Mouse (Mus musculus): ENCODE data around the gene Cox4i2. TPM values are rescaled to one million over a fixed set of nuclear protein-coding genes. Genes with fewer than 3 reads are reported as not detected.

The Cox4i2 gene
- total RNA-seq (2022) = 1 to 10 TPM; 1.3 to 4.4 (median 2.7) TPM

- no peak for DNase-seq
Measured at GRCm38 (mm10) chr2:152753944-152754711, at the start of gene Cox4i2. TSS of gene Cox4i2 (plus strand) at chr2:152754173.

- DNase-seq = no peak
Measured at GRCm38 (mm10) chr2:152704256-152704605, 49.7 kb upstream of the Cox4i2 start.

- no peak for DNase-seq
Measured at GRCm38 (mm10) chr2:152704811-152705370, 49.1 kb upstream of the Cox4i2 start.

- DNase-seq = no peak
Measured at GRCm38 (mm10) chr2:152705993-152706571, 47.9 kb upstream of the Cox4i2 start.

GRCm38 (mm10) chr2:152707186-152707585 lies 46.8 kb upstream of the Cox4i2 start:
- no peak for DNase-seq

- peak; percentile 91 for DNase-seq
Measured at GRCm38 (mm10) chr2:152707627-152708026, 46.3 kb upstream of the Cox4i2 start.

GRCm38 (mm10) chr2:152709066-152709465 lies 44.9 kb upstream of the Cox4i2 start:
- DNase-seq = no peak

GRCm38 (mm10) chr2:152716241-152716772 lies 37.7 kb upstream of the Cox4i2 start:
- DNase-seq = no peak

GRCm38 (mm10) chr2:152717652-152718051 lies 36.3 kb upstream of the Cox4i2 start:
- DNase-seq = no peak

GRCm38 (mm10) chr2:152718076-152718475 lies 35.9 kb upstream of the Cox4i2 start:
- DNase-seq = no peak

- DNase-seq = no peak
Measured at GRCm38 (mm10) chr2:152723651-152724331, 30.2 kb upstream of the Cox4i2 start.

GRCm38 (mm10) chr2:152724332-152724723 lies 29.6 kb upstream of the Cox4i2 start:
- DNase-seq = no peak

GRCm38 (mm10) chr2:152725178-152725750 lies 28.7 kb upstream of the Cox4i2 start:
- DNase-seq = no peak

- no peak for DNase-seq
Measured at GRCm38 (mm10) chr2:152726213-152726612, 27.8 kb upstream of the Cox4i2 start.

GRCm38 (mm10) chr2:152726751-152727335 lies 27.1 kb upstream of the Cox4i2 start:
- no peak for DNase-seq

- no peak for DNase-seq
Measured at GRCm38 (mm10) chr2:152727795-152728510, 26.0 kb upstream of the Cox4i2 start.

GRCm38 (mm10) chr2:152728594-152728993 lies 25.4 kb upstream of the Cox4i2 start:
- no peak for DNase-seq

GRCm38 (mm10) chr2:152729013-152729635 lies 24.8 kb upstream of the Cox4i2 start:
- DNase-seq = no peak

- DNase-seq = peak; percentile 65
Measured at GRCm38 (mm10) chr2:152729636-152730020, 24.3 kb upstream of the Cox4i2 start.

- DNase-seq = no peak
Measured at GRCm38 (mm10) chr2:152733201-152733600, 20.8 kb upstream of the Cox4i2 start.

- DNase-seq = no peak
Measured at GRCm38 (mm10) chr2:152734501-152734900, 19.5 kb upstream of the Cox4i2 start.

Data from adrenal gland, adult 8-10 months (tissue).